Mouse (Mus musculus): ENCODE measurements around the gene Col5a3.
"Not testable (repeated sequence)": the region's sequence is repeated elsewhere in the genome, so short reads cannot be mapped to it uniquely, and the experiment has no call there.

Gene Col5a3

DNA sequence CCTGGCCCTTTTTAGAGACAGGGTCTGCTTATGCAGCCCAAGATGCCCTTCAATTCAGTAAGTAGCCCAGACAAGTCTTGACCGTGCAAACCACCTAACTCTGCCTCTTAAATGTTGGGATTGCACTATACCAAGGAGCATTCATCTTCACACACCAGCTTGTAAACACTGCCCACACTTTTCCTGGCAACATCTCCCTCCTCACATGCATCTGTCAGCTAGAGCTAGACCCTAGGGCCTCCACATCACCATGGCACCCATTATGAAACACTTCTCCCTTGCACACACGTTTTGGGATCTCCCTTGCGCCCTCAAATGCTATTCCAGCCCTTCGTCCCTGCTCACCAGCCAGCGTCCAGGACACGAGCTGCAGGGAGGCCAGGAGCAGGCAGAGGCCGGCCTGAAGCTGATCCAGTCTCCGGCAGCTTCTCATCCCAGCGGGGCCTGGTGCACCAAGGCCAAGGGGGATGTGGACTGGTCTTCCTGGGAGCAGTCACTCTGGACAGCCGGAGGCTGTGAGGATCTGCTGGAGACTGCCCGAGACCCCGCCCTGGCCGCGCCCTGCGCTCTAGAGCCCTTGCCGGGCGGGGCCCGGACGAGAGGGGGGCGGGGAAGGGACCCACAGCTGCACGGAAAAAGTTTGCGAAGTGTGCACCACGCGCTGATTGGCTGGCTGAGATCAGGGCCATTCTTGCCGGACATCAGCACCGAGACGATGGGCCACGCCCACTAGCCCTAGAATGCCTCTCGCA is at the start of gene Col5a3:
Col5a3 (minus strand) TSS at position 547 of the 752 bp plus-strand sequence.
- DNase-seq = no peak

- DNase-seq = no peak
Measured at GRCm38 (mm10) chr9:20862225-20862624, 47.4 kb upstream of the Col5a3 start.

DNA sequence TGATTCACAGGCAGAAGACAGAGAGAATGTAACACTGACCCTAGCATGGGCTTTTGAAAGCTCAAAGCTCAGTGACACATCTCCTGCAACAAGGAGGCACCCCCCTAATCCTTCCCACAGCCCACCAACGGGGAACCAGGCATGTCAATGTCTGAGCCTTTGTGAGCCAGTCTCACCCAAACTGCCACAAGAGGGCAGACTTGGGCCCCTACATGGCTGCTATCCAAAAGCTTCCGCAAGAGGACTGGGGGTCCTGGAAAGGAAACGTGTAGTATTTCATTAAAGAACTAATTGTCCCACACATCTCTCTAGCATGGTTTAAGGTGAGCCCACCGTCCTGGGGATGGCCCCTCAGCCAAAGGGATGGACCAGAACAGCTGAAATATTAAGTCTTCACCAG is 47.0 kb upstream of the Col5a3 start:
- peak in 1 of 2 experiments; percentile 47 for DNase-seq

- DNase-seq = no peak
Measured at GRCm38 (mm10) chr9:20859926-20860325, 45.1 kb upstream of the Col5a3 start.

DNA sequence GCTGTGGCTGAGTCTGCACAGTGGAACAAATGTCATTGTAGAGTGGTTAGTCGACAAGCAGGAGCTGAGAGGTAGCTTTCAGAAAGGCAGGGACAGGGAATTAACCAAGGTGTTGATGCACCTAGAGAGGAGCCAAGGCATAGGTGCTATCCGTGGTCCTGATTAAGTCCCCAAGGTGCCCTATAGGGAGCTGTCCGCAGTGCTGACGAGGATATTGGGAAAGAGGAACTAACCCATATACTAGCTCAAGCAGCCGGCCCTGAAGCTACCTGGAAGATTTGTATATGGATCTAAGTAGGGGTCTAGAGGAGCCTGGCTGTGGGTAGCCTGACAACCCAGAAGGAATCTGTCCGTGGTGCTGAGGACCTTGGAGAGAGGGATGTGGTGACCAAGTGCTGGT is 42.3 kb upstream of the Col5a3 start:
- DNase-seq = peak in 1 of 2 experiments; percentile 51

- no peak for DNase-seq
Measured at GRCm38 (mm10) chr9:20850179-20850578, 35.3 kb upstream of the Col5a3 start.

DNA sequence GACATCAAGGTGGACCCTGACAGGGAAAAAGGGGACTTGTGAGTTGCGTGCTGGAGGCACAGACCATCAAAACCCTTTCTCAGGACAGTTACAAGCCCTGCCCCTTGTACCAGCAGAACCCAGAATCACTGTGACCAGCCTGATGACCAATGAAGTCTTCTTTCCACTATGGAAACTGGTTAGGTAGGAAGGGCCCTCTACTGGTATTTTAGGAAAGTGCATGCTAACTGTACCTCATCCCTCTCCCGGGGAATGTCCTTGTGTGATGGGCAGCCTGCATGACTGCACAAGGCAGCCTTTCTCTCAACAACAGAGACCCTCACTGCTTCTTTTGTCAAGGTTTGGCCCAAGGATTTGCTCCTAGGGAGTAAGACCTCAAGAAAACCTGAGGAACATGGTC is 27.8 kb upstream of the Col5a3 start:
- DNase-seq = no peak

GRCm38 (mm10) chr9:20842211-20842610 is 27.3 kb upstream of the Col5a3 start:
- no peak for DNase-seq

DNA sequence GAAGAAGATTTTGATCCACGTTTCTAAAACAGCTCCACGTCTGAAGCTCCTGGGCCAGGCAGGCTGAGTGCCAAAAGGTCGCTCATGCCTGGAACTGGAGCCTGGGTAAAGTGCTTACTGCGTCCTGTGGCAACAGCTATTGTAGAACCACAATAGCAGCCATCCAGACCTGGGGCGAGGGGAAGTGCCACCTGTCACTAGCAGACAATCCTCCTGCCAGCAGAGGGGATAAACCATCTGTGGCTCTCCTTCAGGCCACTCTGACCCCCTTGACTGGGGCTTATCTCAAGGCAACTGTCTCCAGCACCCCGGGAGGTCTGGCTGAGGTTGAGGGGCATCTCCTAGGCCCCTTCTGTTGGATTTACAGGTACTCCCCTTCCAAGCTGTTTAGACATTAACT is 24.1 kb upstream of the Col5a3 start:
- no peak for DNase-seq

DNA sequence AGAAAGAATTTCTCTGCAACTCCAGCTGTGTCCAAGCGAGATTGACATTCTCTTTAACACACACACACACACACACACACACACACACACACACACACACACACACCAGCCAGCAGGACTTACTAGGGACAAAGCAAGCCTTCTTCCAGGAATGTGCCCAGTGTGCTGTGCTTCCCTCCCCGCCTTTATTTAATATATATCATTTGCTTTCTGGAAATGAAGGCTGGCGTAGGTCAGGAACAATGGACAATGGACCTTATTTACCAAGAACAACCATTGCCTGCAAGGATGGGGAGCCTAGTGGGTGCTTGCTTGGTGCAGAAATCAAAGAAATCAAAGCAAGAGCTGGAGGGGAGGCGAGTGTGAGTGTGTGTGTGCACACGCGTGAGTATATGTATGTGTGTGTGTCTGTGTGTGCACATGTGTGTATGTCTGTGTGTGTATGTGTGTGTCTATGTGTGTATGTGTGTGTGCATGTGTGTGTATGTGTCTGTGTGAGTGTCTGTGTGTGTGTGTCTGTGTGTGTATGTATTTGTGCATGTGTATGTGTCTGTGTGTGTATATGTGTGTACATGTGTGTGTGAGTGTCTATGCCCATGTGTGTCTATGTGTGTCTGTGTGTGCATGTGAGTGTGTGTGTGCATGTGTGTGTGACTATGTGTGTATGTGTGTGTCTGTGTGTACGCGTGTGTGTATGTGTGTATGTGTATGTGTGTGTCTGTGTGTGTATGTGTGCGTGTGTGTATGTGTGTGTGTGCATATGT is 22.5 kb upstream of the Col5a3 start:
- no peak for DNase-seq

DNA sequence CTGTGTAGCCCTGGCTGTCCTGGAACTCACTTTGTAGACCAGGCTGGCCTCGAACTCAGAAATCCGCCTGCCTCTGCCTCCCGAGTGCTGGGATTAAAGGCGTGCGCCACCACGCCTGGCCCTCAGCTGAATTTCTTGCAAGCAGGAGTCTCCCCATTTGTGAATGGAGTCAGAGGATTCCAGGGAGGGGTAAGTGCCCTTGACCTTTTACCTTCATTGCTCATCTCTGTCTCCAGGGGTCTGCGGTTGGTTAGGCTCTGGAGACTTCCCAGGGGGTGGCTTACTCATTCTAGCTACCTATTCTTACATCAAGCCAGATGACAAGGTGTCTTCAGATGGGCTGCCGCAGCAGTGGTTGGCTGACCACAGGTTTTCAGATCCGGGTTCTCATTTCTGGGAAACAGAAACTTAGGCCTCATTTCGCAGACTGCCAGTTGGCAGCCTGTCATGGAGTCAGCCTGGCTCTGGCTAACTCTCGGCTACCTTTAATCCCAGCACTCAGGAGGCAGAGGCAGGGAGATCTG is 20.6 kb upstream of the Col5a3 start:
- not testable (repeated sequence) for DNase-seq

GRCm38 (mm10) chr9:20834881-20835280 is 20.0 kb upstream of the Col5a3 start:
- DNase-seq = no peak

DNA sequence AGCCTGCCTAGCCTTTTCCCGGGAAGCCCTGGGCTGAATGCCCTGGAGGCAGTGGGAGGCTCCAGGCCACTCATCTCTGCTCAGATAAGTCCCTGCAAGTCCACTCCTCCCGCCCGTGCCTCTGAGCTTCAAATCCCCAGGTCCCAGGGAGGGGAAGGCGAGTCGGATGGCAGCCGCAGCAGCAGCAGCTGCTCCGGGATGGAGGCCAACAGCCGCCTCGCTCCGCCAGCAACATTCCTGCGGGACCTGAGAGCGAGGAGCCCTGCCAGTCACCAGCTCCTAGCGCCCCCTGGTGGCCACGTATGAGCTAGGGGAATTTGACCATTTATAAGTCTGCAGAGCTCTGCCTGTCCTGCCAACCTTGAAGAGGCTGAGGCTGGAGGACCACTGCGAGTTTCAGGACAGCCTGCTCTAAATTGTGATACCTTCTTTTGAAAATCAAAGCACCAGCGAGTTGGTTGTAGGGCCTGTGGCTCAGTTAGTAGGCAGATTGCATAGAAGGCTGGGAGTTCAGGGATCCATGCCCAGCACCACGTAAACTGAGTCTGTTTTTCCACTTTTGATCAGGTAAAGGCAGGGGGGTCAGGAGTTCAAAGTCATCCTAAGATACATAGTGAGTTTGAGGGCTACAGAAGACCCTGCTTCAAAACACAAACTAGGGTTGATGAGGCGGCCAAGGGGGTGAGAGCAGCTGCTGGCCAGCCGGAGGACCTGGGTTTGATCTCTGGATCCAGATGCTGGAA is 16.2 kb upstream of the Col5a3 start:
- peak; percentile 48 to 79 for DNase-seq

GRCm38 (mm10) chr9:20828127-20828526 is 13.3 kb upstream of the Col5a3 start:
- DNase-seq = no peak

DNA sequence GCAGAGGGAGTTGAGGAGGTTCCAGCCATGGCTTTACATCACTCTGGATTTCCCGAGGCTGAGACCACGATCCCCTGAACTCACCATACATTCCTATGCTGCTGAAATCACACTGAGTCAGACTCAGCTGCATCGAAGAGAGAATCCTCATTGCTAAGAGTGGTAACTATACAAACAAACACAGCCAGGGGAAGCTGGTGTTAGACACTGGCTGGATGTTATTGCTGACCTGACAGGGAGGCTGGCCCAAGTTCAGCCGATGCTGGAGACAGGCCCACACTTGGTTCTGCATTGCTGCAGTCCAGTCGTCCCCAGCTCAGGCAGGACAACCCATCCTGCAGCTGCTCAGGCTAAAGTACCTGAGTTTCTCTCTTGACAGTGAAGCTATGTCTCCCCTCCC is 10.9 kb upstream of the Col5a3 start:
- no peak for DNase-seq

GRCm38 (mm10) chr9:20822821-20823220 is 8.0 kb upstream of the Col5a3 start:
- DNase-seq = no peak

- no peak for DNase-seq
Measured at GRCm38 (mm10) chr9:20820001-20820400, 5.1 kb upstream of the Col5a3 start.

DNA sequence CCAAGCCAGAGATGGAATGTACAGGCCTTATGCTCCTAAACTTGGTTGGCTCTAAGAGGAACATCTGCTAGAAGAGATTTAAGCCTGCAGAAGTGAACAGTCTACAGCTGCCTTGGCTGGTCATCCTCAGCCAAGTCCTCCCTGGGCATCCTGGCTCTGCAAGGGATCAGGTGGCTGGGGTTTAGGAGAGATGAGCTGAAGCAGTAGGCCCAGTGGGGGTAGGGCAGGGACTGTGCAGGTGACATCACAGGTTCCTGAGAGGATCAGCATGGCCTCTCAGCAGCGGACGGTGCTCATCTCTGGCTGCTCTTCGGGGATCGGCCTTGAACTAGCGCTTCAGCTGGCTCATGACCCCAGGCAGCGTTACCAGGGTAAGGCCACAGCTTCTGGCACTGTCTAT is 3.4 kb upstream of the Col5a3 start, which contains the start of gene Rdh8:
Rdh8 (plus strand) TSS at position 268 of the 400 bp plus-strand sequence.
- DNase-seq = no peak

GRCm38 (mm10) chr9:20812537-20813271 is 2.2 kb downstream of the Col5a3 start:
- no peak for DNase-seq

DNA sequence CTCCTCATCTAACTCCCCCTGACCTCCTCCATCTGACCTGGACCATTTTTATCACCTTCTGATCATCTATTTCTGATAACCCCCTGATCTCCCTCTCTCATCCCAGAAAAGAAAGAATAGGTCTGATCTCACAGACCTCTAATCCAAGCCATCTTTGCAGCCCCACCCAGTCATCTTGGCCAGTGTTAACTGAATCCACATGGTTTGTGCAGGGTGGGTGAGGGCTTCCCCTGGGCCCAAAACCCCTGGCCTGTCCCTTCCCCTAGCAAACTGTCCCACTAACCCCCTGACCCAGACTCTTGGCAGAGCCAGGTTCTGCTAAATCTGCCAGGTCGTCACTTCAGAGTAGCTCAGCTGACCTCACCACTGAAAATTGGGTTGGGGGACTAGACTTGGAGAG is 4.1 kb downstream of the Col5a3 start:
- no peak for DNase-seq

DNA sequence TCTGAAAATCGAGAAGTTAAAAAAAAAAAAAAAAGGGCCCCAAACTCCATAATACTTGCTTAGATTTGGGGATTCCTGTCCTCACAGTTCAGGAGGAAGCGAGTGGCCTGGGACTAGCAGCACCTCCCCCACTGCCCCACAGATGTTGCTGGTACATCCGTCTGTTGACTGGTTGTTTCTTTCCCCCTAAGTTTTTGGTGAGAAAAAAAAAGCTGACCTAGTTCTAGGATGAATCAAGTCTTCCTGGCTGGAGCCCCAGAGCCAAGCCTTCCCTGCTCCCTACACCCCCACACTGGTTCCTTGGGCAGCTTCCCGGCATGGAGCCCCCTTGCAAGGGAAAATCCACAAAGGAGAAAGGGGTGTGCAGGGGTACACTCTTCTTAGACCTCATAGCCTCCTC is 4.6 kb downstream of the Col5a3 start:
- DNase-seq = no peak

- DNase-seq = no peak
Measured at GRCm38 (mm10) chr9:20805706-20806105, 9.2 kb downstream of the Col5a3 start.

DNA sequence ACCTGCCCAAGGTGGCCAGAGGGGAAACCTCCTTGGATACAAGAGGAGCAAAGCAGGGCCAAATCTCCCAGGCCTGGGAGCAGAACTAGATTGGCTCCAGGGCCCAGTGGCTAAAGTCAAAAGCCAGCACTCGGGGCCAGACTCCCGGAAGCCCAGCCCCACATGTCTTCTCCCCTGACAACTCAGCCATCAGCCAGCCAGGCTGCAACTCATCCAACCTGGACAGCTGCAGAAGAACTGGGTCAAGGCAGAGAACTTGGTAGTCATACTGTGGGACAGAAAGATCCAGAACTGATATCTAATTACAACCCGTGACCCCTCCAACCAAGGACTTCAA is 9.7 kb downstream of the Col5a3 start:
- no peak for DNase-seq

Data from spleen, adult 18-20 months (tissue).